In genomic region chr14:24616306-24617125, GRCm38 (mm10) we compare ENCODE assay signal across 12 mouse cellular contexts.
DNase-seq lines count a peak whose midpoint lies in the region; ATAC-seq and TF ChIP-seq lines count a peak whose summit lies in the region.
"Had no signal": no experiment of that assay in that cellular context is flagged by ENCODE, and none has a peak within 500 bp of the region (broad histone marks: within the 10 kb centered on the region; RNA-seq: fewer than 3 reads in every experiment).

No protein-coding gene starts in this region.

- 16% methylated on average over 10 of the region's 10 CpGs for WGBS in forebrain, postnatal 0 days
- 5% methylated on average over 10 of the region's 10 CpGs for WGBS in midbrain, embryonic 14.5 days
- 62% methylated on average over 10 of the region's 10 CpGs for WGBS in intestine, postnatal 0 days

- DNase-seq in embryo, embryonic 11 days = peak; percentile 17
- DNase-seq in embryo, embryonic 10.5 days (ENCODE audit: low spot score) = no peak
- peak; percentile 60 for DNase-seq in brain, adult 2 months (ENCODE audit: low read depth, low spot score)
- DNase-seq in forebrain, postnatal 0 days = peak; percentile 45
- DNase-seq in midbrain, embryonic 14.5 days = peak; percentile 65
- DNase-seq in ovary, postnatal 14 days (ENCODE audit: low spot score) = no peak
- DNase-seq in ovary, adult 18-20 months (ENCODE audit: low spot score) = no peak
- DNase-seq: heart, postnatal 10 days; kidney, adult 9 months; lung, postnatal 14 days had no signal

- peaks cover 26% of the 10 kb centered on the region for H3K4me1 ChIP-seq in forebrain, postnatal 0 days (ENCODE audit: insufficient read depth)
- H3K4me1 ChIP-seq in midbrain, embryonic 14.5 days (ENCODE audit: control insufficient read depth, insufficient read depth, low read length) = peaks cover 43% of the 10 kb centered on the region
- H3K4me1 ChIP-seq in intestine, postnatal 0 days (replicated peaks; ENCODE audit: control insufficient read depth, insufficient read depth, low read length) = 0 out of 2 replicates have a peak, but pooled peaks cover 6% of the 10 kb centered on the region

- TF ChIP-seq CTCF in forebrain, postnatal 0 days (IDR thresholded peaks at IDR 0.05; ENCODE audit: low read depth) = no peak
- no peak for TF ChIP-seq CTCF in intestine, postnatal 0 days (IDR thresholded peaks at IDR 0.05; ENCODE audit: low read depth)

- H3K27ac ChIP-seq in forebrain, postnatal 0 days (ENCODE audit: low read depth, low read length) = peak overlapping the region; percentile 92
- peak overlapping the region; percentile 99 for H3K27ac ChIP-seq in midbrain, embryonic 14.5 days (replicated peaks; ENCODE audit: low read depth, low read length)
- H3K27ac ChIP-seq in intestine, postnatal 0 days (ENCODE audit: low read depth, low read length) = no peak overlapping the region
- H3K27ac ChIP-seq: limb, embryonic 15.5 days had no signal

- no peaks in the 10 kb centered on the region for H3K36me3 ChIP-seq in forebrain, postnatal 0 days (ENCODE audit: insufficient read depth)
- no peaks in the 10 kb centered on the region for H3K36me3 ChIP-seq in midbrain, embryonic 14.5 days (ENCODE audit: control insufficient read depth, insufficient read depth, low read length)
- H3K36me3 ChIP-seq in intestine, postnatal 0 days (ENCODE audit: control insufficient read depth, insufficient read depth) = no peaks in the 10 kb centered on the region
- H3K36me3 ChIP-seq: limb, embryonic 15.5 days had no signal

- H3K4me3 ChIP-seq in forebrain, postnatal 0 days (ENCODE audit: low read depth, low read length) = no peak overlapping the region
- no peak overlapping the region for H3K4me3 ChIP-seq in midbrain, embryonic 14.5 days (replicated peaks; ENCODE audit: low read depth, low read length)
- H3K4me3 ChIP-seq in intestine, postnatal 0 days (ENCODE audit: low read depth, low read length) = no peak overlapping the region
- H3K4me3 ChIP-seq: limb, embryonic 15.5 days had no signal

- H3K27me3 ChIP-seq in forebrain, postnatal 0 days (ENCODE audit: insufficient read depth, low read length) = no peaks in the 10 kb centered on the region
- H3K27me3 ChIP-seq in midbrain, embryonic 14.5 days (ENCODE audit: control insufficient read depth, insufficient read depth, low read length) = no peaks in the 10 kb centered on the region
- H3K27me3 ChIP-seq in intestine, postnatal 0 days (replicated peaks; ENCODE audit: control insufficient read depth, insufficient read depth, low read length) = no peaks in the 10 kb centered on the region
- H3K27me3 ChIP-seq: limb, embryonic 15.5 days had no signal

- no peak for ATAC-seq in forebrain, postnatal 0 days
- 0 out of 2 replicates have a peak, but pooled peaks have one; percentile 18 for ATAC-seq in midbrain, embryonic 14.5 days (ENCODE audit: low FRiP score, low TSS enrichment)
- no peak for ATAC-seq in intestine, postnatal 0 days

- H3K4me2 ChIP-seq in forebrain, postnatal 0 days (ENCODE audit: low read depth) = no peak overlapping the region
- peak overlapping the region; percentile 43 for H3K4me2 ChIP-seq in midbrain, embryonic 14.5 days (ENCODE audit: low read length)
- no peak overlapping the region for H3K4me2 ChIP-seq in intestine, postnatal 0 days (replicated peaks; ENCODE audit: low read depth)
- H3K4me2 ChIP-seq: limb, embryonic 15.5 days had no signal

- no peak overlapping the region; the same call in 1 of the 2 replicates for H3K9ac ChIP-seq in forebrain, postnatal 0 days
- H3K9ac ChIP-seq in midbrain, embryonic 14.5 days (replicated peaks; ENCODE audit: low read length) = peak overlapping the region; percentile 57; the same call in 1 of the 2 replicates
- no peak overlapping the region for H3K9ac ChIP-seq in intestine, postnatal 0 days (ENCODE audit: low read depth, low read length)
- H3K9ac ChIP-seq: limb, embryonic 15.5 days had no signal

- no peaks in the 10 kb centered on the region for H3K9me3 ChIP-seq in forebrain, postnatal 0 days (ENCODE audit: low read length)
- no peaks in the 10 kb centered on the region for H3K9me3 ChIP-seq in midbrain, embryonic 14.5 days (ENCODE audit: control insufficient read depth, low read length)
- H3K9me3 ChIP-seq in intestine, postnatal 0 days (ENCODE audit: control insufficient read depth) = no peaks in the 10 kb centered on the region
- H3K9me3 ChIP-seq: limb, embryonic 15.5 days had no signal

Comparison
In these comparisons a context has a peak if more than half of its experiments do, and no peak if none do; other contexts are left out.
1. DNase-seq: peak in embryo, embryonic 11 days (single experiment), brain, adult 2 months (single experiment), forebrain, postnatal 0 days (single experiment) and midbrain, embryonic 14.5 days (single experiment); none in embryo, embryonic 10.5 days (single experiment), ovary, postnatal 14 days (single experiment) and ovary, adult 18-20 months (single experiment).